Comparison of ENCODE assay signal across 8 mouse cellular contexts in the genomic region with DNA sequence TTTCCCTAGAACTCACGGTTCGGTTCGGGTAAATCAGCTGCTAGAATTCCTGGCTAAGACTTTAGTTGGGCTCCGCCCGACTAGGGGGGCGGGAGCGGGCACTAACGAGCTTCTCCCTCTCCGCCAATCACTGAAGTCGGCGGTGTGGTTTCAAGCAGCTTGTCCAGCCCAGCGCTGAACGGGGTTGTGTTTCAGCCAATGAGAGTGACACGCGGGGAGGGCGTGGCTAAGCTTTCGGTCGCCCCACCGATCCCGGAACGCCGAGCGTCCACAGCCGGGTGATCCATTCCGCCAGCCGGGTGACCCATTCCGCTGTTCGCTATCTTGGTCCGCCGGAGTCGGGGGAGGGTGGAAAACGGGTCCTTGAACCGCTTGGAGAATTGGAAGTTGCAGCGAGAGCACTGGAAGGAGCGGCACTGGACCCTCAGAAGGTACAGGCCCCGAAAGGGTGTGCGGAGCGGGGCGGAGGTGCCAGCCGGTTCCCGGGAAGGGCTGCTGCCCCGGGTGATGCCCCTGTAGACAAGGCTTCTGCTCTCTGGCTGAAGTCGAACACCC. TPM values are rescaled to one million over a fixed set of nuclear protein-coding genes. Genes with fewer than 3 reads are reported as not detected.
DNase-seq lines count a peak whose midpoint lies in the region; ATAC-seq lines count a peak whose summit lies in the region.

A gene (plus strand): TSS at position 273 of the 555 bp plus-strand sequence.

- no peaks in the 10 kb centered on the region for H3K9me3 ChIP-seq in intestine, embryonic 14.5 days (ENCODE audit: control insufficient read depth, low read length)

- under 1% methylated on average over 43 of the region's 43 CpGs for WGBS in intestine, embryonic 14.5 days

- peak within 1 kb of the TSS; percentile 74 for H3K27ac ChIP-seq in intestine, embryonic 14.5 days (ENCODE audit: low read depth)

- H3K27me3 ChIP-seq in intestine, embryonic 14.5 days (replicated peaks; ENCODE audit: control insufficient read depth, insufficient read depth, low read length), result no peaks in the 10 kb centered on the region

- H3K4me1 ChIP-seq in intestine, embryonic 14.5 days (replicated peaks; ENCODE audit: control insufficient read depth, insufficient read depth, low read length), result no peaks in the 10 kb centered on the region; the same call in 1 of the 2 replicates

- peak within 1 kb of the TSS; percentile 79 for H3K4me2 ChIP-seq in intestine, embryonic 14.5 days (ENCODE audit: low read length)

- peak; percentile 100 for ATAC-seq in intestine, embryonic 14.5 days (replicated peaks; ENCODE audit: low FRiP score, low TSS enrichment, low read depth)

- no peaks in the 10 kb centered on the region for H3K36me3 ChIP-seq in intestine, embryonic 14.5 days (ENCODE audit: control insufficient read depth, insufficient read depth, low read length)

- intact Hi-C loops in left cerebral cortex, postnatal 14 days (cut with DNase I), result no loop called here

- peak; percentile 92 to 95 for DNase-seq in adrenal gland, adult 18-20 months (ENCODE audit: low spot score in 2 of 2)
- DNase-seq in embryo, embryonic 11 days, result peak; percentile 99
- DNase-seq in gastrocnemius, postnatal 25 days, result peak; percentile 98
- DNase-seq in intestine, embryonic 14.5 days (ENCODE audit: low spot score), result peak; percentile 96
- peak; percentile 98 for DNase-seq in left cerebral cortex, postnatal 14 days (ENCODE audit: low spot score in 2 of 2)
- DNase-seq in mesoderm, embryonic 11.5 days (ENCODE audit: low read depth, low spot score), result peak; percentile 98
- DNase-seq in right cerebral cortex, postnatal 36 days (ENCODE audit: low spot score in 2 of 2), result peak; percentile 97 to 98
- DNase-seq in yolk sac, embryonic 10.5 days (ENCODE audit: low spot score), result peak; percentile 95

- peak within 1 kb of the TSS; percentile 78 for H3K4me3 ChIP-seq in intestine, embryonic 14.5 days (ENCODE audit: low read depth, low read length)

- H3K9ac ChIP-seq in intestine, embryonic 14.5 days (ENCODE audit: low read length), result peak within 1 kb of the TSS; percentile 64

RNA-seq across cellular contexts. Expression of the gene that starts here (rescaled TPM):
- 10 to 100 TPM; 25.8 to 33.0 TPM for total RNA-seq in adrenal gland, adult 18-20 months (2021)
- total RNA-seq in gastrocnemius, postnatal 25 days (2021), result 1 to 10 TPM; 4.6 to 4.7 TPM
- polyA plus RNA-seq in intestine, embryonic 14.5 days (2014; fragmentation: Nextera tagmentation; extraction: Ambion mirVana), result 12.0 and 12.8 TPM in 2 replicates
- total RNA-seq in left cerebral cortex, postnatal 14 days (2021), result 10 to 100 TPM; 19.0 to 21.1 TPM

Comparison
In these comparisons a context has a peak if more than half of its experiments do, and no peak if none do; other contexts are left out.
1. Peak in every context shown above with its lines: DNase-seq, ATAC-seq, H3K4me3 ChIP-seq and H3K27ac ChIP-seq.